Mouse (Mus musculus): ENCODE results near the gene Gga1. TPM values are rescaled to one million over a fixed set of nuclear protein-coding genes. Genes with fewer than 3 reads are reported as not detected.
"Not testable (repeated sequence)": the region's sequence is repeated elsewhere in the genome, so short reads cannot be mapped to it uniquely, and the experiment has no call there.

Gene Gga1
- total RNA-seq, 2 experiments from 2014 or later, result 58.0 to 61.2 TPM

DNA sequence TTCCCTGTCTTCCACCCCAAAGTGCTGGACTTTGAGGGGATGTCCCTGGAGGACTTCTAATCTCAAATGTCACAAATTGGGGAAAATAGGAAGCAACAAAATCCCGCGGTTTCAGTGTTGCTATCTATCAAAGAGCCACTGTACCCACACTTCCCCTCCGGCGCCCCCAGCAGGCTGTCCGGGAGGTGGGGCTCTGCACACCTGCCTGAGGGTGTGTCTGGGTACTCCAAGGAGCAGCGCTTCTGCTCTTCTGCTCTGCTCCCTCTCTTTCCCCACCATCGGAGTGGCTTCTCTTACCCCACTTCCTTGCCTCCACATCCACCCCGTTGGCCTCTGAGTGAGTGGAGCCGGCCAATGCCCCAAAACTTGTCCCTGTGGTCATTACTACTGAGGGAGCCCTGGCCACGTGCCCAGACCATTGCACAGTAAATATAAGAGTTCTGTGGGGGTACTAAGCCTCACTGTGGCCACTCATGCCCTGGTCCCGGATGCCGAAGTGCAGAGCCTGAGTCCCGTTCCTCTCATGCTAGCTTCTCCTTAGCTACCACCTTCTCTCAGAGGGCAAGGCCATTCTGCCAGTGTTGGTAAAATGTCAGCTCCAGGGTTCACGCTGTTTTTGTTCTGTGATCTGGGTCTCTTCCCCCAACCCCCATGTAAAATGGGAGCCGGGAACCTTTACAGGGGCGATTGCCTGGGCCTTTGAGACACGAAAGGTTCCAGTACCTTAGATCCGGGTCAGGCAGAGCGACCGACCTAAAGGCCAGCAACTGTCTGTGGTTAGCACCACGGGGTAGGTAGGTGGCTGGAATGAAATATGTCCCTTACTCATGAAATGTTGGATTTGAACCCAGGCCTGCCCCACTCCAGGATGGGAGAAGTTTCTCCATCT is 33.2 kb upstream of the Gga1 start:
- no peak for DNase-seq (ENCODE audit: low spot score in 2 of 2)
- intact Hi-C loops (cut with DNase I), result no loop called here

DNA sequence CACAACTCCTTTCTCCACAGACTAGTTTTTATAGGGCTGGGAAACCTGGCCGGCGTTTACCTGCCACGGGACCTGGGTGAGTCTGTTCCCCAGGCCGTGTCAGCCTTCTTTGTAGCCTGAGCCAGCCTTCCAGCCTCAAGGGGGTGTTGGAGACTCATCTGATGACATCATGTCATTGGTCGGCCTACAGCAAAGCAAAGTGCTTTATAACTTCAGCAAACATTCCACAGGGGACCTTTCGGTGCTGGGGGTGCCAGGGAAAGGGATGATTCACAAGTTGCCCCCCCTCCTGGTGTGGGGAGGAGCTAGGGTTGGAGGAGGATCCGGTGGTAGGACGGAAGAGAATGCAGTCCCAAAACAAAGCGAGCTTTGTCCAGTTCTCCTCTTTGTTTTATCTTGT is 32.2 kb upstream of the Gga1 start:
- peak in 1 of 2 experiments; percentile 33 for DNase-seq (ENCODE audit: low spot score in 2 of 2)
- intact Hi-C loops (cut with DNase I), result loop anchor here (5.0 kb wide), 1 partner anchor 222 kb away; no protein-coding TSS in a partner anchor

DNA sequence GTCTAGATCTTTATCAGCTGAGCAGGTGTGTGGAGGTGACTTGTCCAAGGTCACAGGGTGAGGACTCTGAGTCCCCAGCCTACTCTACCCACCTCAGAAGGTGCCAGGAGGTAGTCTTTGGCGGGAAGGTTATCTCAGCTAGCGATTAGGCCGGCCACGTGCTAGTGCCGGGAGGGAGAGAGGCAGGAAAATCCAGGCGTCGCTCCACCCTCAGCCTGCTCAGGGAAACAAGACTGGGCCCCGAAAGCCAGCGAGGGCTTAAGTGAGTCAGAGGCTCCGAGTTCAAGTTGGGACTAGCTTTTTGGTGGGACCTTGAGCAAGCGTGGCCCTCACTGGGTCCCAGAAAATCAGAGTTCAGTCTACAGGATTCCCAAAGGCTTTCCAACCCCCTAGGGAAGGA is 31.7 kb upstream of the Gga1 start:
- DNase-seq (ENCODE audit: low spot score in 2 of 2), result no peak
- intact Hi-C loops (cut with DNase I), result loop anchor here (5.0 kb wide), 1 partner anchor 223 kb away; no protein-coding TSS in a partner anchor

DNA sequence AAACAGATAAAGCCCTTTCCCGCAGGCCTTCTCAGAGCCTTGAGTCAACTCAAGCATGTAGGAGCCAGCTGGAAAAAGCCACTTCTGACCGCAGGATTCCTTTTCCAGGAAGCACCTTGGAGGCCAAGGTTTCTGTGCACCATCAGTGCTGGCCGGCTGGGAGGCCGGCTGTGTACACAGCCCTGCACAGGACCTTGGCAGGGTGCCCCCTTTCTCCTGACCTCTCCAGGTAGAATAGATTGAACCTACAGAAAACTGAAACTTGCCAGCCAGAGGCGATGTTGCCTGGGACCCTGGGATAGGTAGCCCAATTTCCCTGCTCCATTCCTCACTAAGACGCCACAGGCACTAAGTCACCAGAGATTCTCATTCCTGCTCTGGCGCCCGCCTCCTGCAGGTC is 31.1 kb upstream of the Gga1 start:
- intact Hi-C loops (cut with DNase I), result loop anchor here (5.0 kb wide), 1 partner anchor 224 kb away; no protein-coding TSS in a partner anchor
- no peak for DNase-seq (ENCODE audit: low spot score in 2 of 2)

DNA sequence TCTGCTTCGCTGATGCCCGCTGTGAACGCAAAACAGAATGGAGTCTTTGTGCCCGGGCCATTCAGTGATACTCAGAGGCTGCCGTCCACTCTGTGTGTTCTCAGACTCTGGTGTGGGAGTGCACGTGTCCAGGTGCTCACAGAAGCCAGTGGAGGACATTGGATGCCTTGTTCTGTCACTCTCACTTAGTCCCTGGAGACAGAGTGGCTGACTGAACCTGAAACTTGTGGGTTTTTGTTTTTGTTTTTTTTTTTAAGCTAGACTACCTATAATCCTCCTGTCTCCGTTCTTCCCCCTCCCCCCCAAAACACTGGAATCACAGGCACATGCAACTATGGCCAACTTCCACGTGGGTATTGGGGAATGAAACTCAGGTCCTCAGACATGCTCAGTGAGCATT is 30.6 kb upstream of the Gga1 start:
- DNase-seq (ENCODE audit: low spot score in 2 of 2), result no peak
- intact Hi-C loops (cut with DNase I), result loop anchor here (5.0 kb wide), 1 partner anchor 224 kb away; no protein-coding TSS in a partner anchor

DNA sequence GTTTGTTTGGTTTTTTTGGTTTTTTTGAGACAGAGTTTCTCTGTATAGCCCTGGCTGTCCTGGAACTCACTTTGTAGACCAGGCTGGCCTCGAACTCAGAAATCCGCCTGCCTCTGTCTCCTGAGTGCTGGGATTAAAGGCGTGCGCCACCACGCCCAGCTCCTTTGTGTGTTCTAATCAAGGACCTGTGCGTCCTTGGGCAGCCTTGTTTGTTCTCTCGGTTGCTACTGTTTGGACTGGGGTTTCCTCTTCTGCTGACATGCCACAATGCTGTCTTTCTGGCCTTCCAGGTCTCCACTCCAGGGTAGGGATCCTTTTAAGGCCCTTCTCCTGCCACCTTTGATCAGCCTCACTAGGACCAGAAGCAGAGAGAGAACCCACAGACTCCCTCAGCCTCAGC is 30.2 kb upstream of the Gga1 start:
- intact Hi-C loops (cut with DNase I), result loop anchor here (5.0 kb wide), 1 partner anchor 225 kb away; no protein-coding TSS in a partner anchor
- DNase-seq (ENCODE audit: low spot score in 2 of 2), result not testable (repeated sequence)

DNA sequence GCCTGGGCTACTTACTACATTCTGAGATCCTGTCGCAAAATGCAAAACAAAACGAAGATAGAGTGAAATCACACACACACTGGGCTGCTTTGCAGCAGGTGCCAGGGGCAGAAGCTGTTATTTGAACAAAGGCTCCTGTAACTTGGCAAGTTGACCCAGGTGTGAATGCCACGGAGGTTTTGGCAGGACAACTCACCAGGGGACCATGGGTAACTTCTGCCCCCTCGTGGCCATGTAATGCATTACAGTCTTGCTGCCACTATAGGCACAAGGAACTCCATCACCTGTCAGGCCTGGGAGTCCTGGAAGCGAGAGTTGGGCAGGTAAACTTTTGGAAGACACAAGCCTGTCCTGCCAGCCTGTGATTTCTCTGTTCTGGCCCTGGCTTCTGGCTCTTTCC is 28.5 kb upstream of the Gga1 start:
- DNase-seq (ENCODE audit: low spot score in 2 of 2), result peak; percentile 72 to 79
- intact Hi-C loops (cut with DNase I), result loop anchor here (2.0 to 5.0 kb wide), 2 partner anchors 22 to 226 kb away; no protein-coding TSS in a partner anchor

DNA sequence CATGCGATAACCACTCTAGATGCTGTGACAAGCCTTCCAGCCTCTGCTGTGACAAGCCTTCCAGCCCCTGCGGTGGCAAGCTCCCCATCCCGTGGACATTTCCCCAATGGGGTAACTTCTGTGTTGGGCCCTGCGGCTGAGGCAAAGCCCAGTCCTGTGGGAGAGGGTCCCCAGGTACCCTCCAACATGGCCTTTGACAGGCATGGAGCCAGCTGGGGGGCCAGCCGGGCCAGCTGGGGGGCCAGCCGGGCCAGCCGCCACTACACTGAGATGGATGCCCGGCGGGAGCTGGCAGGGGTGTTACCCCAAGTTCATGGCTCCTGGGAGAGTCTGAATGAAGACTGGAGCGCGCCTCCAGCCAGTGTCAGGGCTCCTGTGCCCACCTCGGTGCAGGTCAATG is 27.5 kb upstream of the Gga1 start:
- intact Hi-C loops (cut with DNase I), result loop anchor here (2.0 to 5.0 kb wide), 2 partner anchors 23 to 227 kb away; no protein-coding TSS in a partner anchor
- DNase-seq (ENCODE audit: low spot score in 2 of 2), result no peak

DNA sequence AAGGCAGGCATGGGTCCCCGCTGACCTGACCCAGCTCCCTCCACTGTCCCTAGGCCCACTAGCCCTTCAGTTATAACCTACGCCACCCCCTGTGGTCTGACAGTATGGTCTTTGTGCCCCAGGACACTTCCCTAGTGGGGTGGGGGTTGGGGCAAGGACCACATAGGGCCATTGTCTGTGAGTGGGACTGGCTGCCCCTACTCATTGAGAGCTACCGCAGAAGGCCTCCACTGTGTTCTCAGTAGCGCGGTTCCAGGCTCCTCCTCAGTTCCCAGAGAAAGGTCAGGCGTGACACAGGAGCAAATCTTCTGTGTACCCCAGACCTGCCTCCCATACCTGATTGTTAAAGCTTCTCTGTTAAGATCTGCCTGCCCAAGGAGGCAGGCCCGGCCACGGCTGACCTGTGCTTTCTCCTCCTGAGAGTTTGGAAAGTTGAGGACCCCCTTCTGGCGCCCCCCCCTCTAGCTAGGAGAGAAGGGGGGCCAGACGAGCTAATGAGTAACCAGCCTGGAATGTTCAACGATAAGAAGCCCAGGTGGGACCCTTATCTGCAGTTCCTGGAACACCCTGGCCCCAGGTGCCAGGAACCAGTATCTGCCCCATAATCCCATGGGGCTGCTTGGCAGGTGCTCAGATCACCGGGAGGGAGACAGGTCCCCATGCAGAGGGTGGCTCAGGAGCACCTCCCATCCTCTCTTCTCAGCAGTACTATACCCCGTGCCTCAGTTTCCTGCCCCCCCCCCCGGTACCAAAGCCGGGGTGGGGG is 26.7 kb upstream of the Gga1 start:
- intact Hi-C loops (cut with DNase I), result no loop called here
- DNase-seq (ENCODE audit: low spot score in 2 of 2), result no peak

DNA sequence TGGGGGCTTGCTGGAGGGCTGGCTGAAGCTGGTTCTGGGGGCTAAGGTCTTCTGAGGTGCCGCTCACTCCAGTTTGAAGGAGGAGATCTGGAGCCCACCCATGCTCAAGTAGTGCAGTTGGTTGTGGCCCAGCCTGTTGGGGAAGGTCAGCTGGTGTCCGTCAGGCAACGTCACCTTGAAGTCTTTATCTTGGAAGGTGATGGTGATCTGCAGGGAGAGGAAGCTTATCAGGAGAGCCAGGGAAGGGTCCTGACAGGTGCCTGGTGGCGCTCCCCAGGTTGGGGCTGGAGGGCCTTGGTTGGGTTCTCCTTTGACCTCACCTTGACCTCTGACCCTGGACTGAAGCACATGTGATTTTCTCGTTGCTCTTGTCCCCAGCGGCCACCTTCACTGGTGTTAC is 26.0 kb upstream of the Gga1 start:
- intact Hi-C loops (cut with DNase I), result no loop called here
- DNase-seq (ENCODE audit: low spot score in 2 of 2), result no peak

DNA sequence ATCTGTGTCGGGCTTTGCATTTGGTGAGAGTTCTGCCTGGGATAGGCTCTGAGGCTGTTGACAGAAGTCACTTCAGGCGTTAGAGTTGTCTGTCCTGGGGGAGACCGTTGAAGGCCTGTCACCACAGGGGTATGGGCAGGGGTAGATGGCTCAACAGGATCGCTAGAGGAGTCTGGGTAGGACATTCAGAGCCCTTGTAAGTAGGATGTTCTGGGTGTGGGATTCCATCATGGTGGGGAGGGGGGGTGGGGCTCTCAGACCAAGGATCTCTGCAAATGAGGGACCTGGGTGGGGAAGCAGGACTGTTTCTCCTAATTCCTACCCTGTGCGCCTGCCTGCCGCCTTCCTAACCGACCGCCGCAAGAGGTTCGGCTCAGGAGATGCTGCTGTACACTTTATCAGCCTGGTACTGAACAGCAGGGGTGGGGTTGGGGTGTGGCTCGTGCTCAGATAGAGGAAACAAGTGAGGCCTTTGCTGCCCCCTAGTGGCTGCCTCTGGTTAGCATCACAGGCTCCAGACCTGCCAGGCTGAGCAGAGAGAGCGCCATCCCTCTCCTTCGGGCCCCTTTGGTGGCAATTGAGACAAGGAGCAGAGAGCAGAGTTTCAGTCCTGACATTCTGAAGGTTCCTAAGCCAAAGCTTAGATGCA is 25.4 kb upstream of the Gga1 start:
- intact Hi-C loops (cut with DNase I), result no loop called here

DNA sequence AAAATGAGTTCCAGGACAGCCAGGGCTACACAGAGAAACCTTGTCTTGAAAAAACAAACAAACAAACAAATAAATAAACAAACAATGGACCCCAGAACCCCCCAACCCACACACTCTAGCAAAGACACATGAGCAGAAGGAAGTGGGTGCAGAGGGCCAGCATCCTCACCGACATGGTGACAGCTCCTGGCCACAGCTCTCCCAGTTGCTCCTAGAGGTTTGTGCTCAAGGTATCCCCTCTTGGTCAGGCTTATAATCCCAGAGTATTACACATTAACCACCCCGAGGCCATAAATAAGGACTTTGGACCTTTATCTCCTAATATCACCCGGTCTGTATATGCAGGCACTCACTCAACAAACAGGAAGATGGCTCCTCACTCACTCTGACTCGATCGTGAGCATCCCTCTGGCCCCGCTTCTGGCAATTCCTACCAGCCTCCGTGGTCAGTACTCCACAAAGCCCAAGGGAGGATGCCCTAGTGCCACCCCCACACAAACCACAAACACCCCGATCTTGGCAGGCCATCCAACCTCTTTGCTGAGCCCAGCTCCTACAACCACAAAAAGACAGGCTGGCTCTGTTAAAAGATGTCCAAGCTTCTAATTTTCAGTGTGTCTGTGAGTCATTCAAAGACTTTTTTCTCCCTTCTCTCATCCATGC is 21.6 kb upstream of the Gga1 start, which contains the start of gene Lgals2:
TSS of gene Lgals2 (minus strand) at position 227 of the 663 bp plus-strand sequence.
- no peak for DNase-seq (ENCODE audit: low spot score in 2 of 2)
- intact Hi-C loops (cut with DNase I), result no loop called here

More for the DNA sequence above, 25.4 kb upstream of the Gga1 start:
- peak; percentile 90 to 93 for DNase-seq (ENCODE audit: low spot score in 2 of 2)

DNA sequence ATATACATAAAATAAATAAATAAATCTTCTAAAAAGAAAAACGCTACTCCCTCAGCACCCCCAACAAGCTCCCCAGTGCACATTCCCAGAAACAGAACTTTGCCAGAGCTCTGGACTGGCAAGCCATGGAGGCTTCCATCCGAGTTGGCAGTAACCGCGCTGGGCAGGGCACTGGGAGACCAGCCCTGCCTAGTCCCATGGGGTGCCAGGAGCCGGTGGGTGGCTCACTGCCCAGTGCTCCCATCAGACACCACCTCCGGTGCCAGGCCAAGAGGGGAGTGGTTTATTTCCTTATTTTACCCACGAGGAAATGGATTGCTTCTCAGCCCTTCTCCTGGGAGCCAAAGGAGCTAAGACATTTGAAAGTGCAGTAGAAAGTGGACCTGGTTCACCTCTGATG is 20.0 kb upstream of the Gga1 start:
- intact Hi-C loops (cut with DNase I), result no loop called here
- DNase-seq (ENCODE audit: low spot score in 2 of 2), result peak in 1 of 2 experiments; percentile 41

DNA sequence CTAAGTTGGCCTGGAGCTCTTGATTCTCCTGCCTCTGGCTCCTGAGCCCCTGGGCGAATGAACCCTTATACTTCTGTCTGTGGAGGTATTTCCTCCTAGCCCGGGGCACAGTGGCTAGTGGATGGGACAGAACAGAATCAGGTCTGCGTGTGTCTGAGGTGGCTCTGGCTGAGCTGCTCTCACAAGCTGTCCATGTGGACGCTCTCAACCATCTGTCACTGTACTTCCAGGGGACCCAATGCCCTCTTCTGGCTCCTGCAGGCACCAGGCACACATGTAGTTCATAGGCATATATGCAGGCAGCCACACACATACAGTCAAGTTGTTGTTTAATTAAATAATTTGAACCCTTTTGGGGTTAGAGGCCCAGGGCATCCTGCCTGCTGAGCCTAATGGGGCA is 17.7 kb upstream of the Gga1 start:
- DNase-seq (ENCODE audit: low spot score in 2 of 2), result no peak
- intact Hi-C loops (cut with DNase I), result no loop called here

DNA sequence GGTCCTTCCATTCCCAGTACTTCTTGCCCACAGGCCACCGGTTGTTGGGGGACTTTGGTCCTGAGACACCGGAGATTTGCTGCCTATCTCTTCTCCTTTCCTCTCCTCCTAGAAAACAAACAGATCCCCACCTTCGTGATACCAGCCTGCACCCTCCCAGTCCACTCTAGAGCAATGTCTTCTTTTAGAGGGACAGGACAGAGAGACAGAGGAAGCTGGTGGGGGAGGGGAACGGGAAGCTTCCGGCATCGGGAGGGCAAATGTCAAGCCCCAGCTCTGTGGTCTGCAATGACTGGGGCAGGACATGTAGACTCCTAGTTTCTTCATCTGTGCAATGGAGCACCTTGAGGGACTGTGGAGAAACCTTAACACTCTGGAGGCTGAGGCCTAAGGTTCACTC is 17.3 kb upstream of the Gga1 start:
- DNase-seq (ENCODE audit: low spot score in 2 of 2), result no peak
- intact Hi-C loops (cut with DNase I), result no loop called here

DNA sequence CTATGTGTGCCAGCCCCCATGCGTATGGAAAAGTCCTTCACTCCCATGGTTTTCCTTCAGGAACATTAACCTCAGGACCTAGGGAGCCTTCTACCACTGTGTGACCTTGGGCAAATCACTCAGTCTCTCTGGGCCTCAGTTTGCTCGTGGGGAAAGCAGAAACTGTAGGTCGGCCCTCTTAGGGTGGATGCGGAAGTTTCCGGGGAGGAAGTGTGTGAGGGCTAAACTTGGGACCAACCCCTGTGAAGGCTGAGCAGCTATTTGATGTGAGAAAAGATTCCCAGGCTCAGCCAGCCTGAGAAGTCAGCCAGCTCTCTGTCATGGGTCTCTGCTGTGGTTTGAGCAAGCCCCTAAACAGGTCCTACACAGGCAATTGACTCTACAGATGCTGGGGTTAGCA is 14.7 kb upstream of the Gga1 start:
- no peak for DNase-seq (ENCODE audit: low spot score in 2 of 2)
- intact Hi-C loops (cut with DNase I), result no loop called here

DNA sequence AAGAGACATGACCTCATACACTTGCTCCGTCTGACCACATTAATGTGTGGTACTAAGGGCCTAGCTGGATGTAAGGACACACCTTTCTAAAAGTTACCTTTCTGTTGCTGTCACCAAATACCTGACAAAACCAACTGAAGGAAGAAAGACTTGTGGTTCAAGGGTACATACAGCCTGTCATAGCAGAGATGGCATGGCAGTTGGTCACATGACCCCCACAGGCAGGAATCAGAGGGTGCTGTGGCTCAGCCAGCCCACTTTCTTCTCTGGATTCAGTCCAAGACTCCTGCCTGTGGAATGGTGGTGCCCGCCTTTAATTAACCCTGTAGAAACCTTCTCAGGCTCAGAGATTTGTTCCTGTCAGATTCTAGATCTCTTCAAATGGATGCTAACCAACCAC is 13.8 kb upstream of the Gga1 start:
- intact Hi-C loops (cut with DNase I), result no loop called here
- DNase-seq (ENCODE audit: low spot score in 2 of 2), result no peak

DNA sequence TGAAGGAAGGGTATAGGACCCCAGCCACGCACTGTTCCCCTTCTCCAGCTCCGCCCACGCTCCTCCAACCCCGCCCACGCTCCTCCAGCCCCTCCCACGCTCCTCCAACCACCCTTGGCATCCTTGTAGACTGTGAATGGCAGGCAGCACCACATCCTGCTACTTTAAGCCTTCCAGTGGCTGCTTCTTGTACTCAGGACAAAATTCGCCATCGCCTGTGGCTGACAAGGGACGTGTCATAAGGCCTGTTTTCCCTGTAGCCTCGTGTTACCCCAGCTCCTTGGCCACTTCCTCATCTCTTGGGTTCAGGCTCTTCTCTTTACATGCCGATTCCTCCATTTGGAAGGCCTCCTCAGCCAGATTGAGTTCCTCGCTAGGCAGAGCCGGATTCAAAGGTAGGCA is 13.1 kb upstream of the Gga1 start:
- DNase-seq (ENCODE audit: low spot score in 2 of 2), result no peak
- intact Hi-C loops (cut with DNase I), result no loop called here

DNA sequence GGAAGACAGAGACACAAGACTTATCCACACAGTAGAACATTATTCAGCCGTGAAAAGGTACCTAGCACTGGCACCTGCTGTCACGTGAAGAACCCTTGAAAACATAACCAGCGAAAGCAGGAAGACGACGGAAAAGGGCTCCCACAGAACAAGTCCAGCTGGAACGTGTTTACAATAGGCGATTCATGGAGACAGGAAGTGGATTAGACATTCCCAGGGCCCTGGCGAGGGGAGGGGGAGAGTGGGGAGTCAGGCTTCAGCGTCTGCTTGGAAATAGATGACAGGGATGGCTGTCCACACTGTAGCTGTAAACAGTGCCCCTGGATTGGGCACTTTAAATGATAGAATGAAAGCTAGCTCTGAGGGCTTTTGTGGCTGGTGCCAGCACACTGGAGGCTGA is 8.6 kb upstream of the Gga1 start:
- DNase-seq (ENCODE audit: low spot score in 2 of 2), result no peak

More for the DNA sequence above, 8.6 kb upstream of the Gga1 start:
- intact Hi-C loops (cut with DNase I), result no loop called here

Data from left cerebral cortex, postnatal 25 days (tissue).